Mouse (Mus musculus) heart, adult 2 months (tissue): ENCODE measurements around the gene Bmt2. TPM values are rescaled to one million over a fixed set of nuclear protein-coding genes. Genes with fewer than 3 reads are reported as not detected.

Source experiments
- DNase-seq, 2 experiments: peaks; one replicate each; pipeline ENCODE4 v3.0.0; 2021
- H3K27ac ChIP-seq: fragments of 200-600 bp; 2 replicates; pipeline ENCODE4 v1.8.1; 2022
- H3K27me3 ChIP-seq: fragments of 200-500 bp; 2 replicates; pipeline ENCODE4 v1.6.1; 2012; ENCODE audit warnings: mild to moderate bottlenecking, low read length, inconsistent platforms, mixed read lengths; ENCODE audit not compliant: control insufficient read depth, insufficient read depth
- H3K36me3 ChIP-seq: fragments of 200-500 bp; 2 replicates; pipeline ENCODE4 v1.6.1; 2012; ENCODE audit warnings: low read length, inconsistent platforms; ENCODE audit not compliant: control insufficient read depth, insufficient read depth
- H3K4me1 ChIP-seq: fragments of 200-500 bp; 2 replicates; pipeline ENCODE4 v1.6.1; 2011; ENCODE audit warnings: low read length; ENCODE audit not compliant: control insufficient read depth, insufficient read depth
- H3K4me3 ChIP-seq: fragments of 200-600 bp; 2 replicates; pipeline ENCODE4 v1.8.1; 2022
- H3K79me2 ChIP-seq: fragments of 200-500 bp; replicated peaks from 2 replicates; pipeline ENCODE4 v1.6.1; 2012; ENCODE audit warnings: mild to moderate bottlenecking, inconsistent platforms, low read length, moderate library complexity, mixed read lengths; ENCODE audit not compliant: control insufficient read depth, insufficient read depth
- H3K9ac ChIP-seq: fragments of 200-500 bp; 2 replicates; pipeline ENCODE4 v1.6.1; 2012; ENCODE audit warnings: low read depth, mild to moderate bottlenecking, control low read depth, inconsistent platforms, low read length, mixed read lengths
- CTCF ChIP-seq: fragments of 200-600 bp; IDR thresholded peaks from 2 replicates; pipeline ENCODE4 v1.8.1; 2022; ENCODE audit warnings: antibody characterized with exemption, mild to moderate bottlenecking, moderate library complexity
- EP300 ChIP-seq: fragments of 200-500 bp; IDR thresholded peaks from 2 replicates; pipeline ENCODE4 v1.6.1; 2011; ENCODE audit warnings: low read depth, low read length, control low read depth; ENCODE audit not compliant: insufficient read depth
- POLR2A ChIP-seq: fragments of 200-500 bp; IDR thresholded peaks from 2 replicates; pipeline ENCODE4 v1.6.1; 2011; ENCODE audit warnings: mild to moderate bottlenecking, low read depth, low read length, control low read depth; ENCODE audit not compliant: insufficient read depth
- WGBS: fragments of 180-500 bp; shearing (Covaris S2); methylation state at CpG from one replicate; pipeline ENCODE4 v1.1.7; 2018; 5-methylcytosine and 5-hydroxymethylcytosine counted together
- intact Hi-C: fragments of 180-260 bp; cut with DNase I; formaldehyde crosslinking; loops from one replicate; pipeline ENCODE4 v1.15.1; 2025
- polyA plus RNA-seq: library from polyadenylated mRNA; depleted of rRNA; stranded (reverse); fragments of >200 nt; gene quantifications from 2 replicates; pipeline ENCODE4 v1.2.3, GENCODE M21; 2012; rRNA removed
- total RNA-seq, 2 experiments: library from RNA; stranded (reverse); gene quantifications; 2 replicates each; pipeline ENCODE4 v1.2.3; 2021

Bmt2 gene
- total and polyA plus RNA-seq, 3 experiments: 2.3 to 11.5 (median 9.0) TPM

GRCm38 (mm10) chr6:13592729-13593345 is 84.9 kb downstream of the Bmt2 start:
- TF ChIP-seq POLR2A: no peak
- peaks cover 1% of the 10 kb centered on the region for H3K79me2 ChIP-seq
- intact Hi-C loops: no loop called here
- no peak overlapping the region for H3K4me3 ChIP-seq
- H3K36me3 ChIP-seq: peaks cover 12% of the 10 kb centered on the region
- DNase-seq: no peak
- H3K9ac ChIP-seq: no peak overlapping the region
- peaks cover 4% of the 10 kb centered on the region for H3K4me1 ChIP-seq
- no peak overlapping the region for H3K27ac ChIP-seq
- no peaks in the 10 kb centered on the region for H3K27me3 ChIP-seq
- 66% methylated on average over 4 of the region's 4 CpGs for WGBS

DNA sequence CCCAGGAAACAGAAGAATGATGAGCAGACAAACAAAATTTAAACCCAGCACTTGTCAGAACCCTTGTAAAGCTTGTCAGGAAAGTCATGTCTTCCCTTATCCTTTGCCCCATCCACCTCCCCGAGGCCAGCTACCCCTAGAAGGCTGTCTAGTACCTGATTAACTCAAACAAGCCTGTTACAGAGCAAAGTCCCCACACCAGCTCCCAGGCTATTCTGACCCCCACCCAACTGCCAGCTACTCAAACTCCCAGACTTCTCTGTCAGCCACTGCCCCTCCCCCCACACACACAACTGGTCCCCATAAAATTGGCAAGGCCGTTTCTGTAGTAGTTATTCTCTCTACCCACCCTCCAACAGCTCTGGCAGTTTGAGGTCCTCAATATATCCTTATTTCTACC is 91.2 kb downstream of the Bmt2 start:
- no peak for DNase-seq
- H3K36me3 ChIP-seq: peaks cover 6% of the 10 kb centered on the region
- whole genome bisulfite sequencing: 41% methylated on average over 2 of the region's 2 CpGs
- H3K27ac ChIP-seq: no peak overlapping the region
- H3K79me2 ChIP-seq: peaks cover 3% of the 10 kb centered on the region
- no peak overlapping the region for H3K4me3 ChIP-seq
- TF ChIP-seq POLR2A (no peak), EP300 (no peak), CTCF (no peak)
- intact Hi-C loops: no loop called here
- no peaks in the 10 kb centered on the region for H3K4me1 ChIP-seq
- H3K27me3 ChIP-seq: no peaks in the 10 kb centered on the region
- no peak overlapping the region for H3K9ac ChIP-seq

DNA sequence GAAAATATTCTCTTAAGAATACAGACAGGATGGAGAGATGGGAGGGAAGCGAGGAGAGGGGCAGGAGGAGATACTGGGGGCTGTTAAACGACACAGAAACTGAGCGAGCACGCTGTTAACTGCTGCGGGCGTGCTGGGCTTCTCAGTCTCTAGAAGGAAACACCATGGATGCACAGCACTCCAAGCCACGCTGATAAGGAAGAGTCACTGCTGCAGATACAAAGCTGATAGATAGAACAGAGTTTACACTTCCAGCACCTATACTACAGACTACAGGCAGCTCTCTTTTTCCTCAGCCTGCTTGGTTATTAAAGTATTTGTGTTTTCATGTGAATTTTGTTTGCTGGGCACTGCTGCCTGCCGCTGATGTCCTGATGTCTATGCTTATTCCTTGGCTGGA is 91.6 kb downstream of the Bmt2 start:
- no peak overlapping the region for H3K27ac ChIP-seq
- WGBS: 70% methylated on average over 8 of the region's 8 CpGs
- no peaks in the 10 kb centered on the region for H3K4me1 ChIP-seq
- no peaks in the 10 kb centered on the region for H3K27me3 ChIP-seq
- H3K9ac ChIP-seq: no peak overlapping the region
- intact Hi-C loops: no loop called here
- no peak overlapping the region for H3K4me3 ChIP-seq
- peaks cover 3% of the 10 kb centered on the region for H3K79me2 ChIP-seq
- no peak for TF ChIP-seq POLR2A
- TF ChIP-seq CTCF: no peak
- TF ChIP-seq EP300: no peak
- peaks cover 5% of the 10 kb centered on the region for H3K36me3 ChIP-seq
- no peak for DNase-seq

DNA sequence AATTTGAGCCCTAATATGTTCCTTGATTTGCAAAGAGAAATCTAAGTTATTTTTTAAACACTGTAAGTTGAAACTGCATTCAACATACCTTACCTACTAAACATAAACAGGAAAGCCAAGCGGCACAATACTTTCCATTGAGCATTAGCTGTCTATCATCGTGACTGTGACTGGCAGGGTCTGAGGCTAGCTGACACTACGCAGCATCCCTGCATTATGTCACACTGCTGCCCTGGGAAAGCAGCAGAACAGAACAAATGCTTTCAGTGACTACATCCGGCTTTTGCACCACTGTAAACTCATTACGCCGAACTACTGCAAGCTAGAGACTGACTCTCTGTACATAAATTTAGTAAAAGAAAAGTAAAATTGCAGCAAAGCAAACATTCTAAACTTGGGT is 93.0 kb downstream of the Bmt2 start:
- no peak for DNase-seq
- H3K9ac ChIP-seq: no peak overlapping the region
- peaks cover 10% of the 10 kb centered on the region for H3K36me3 ChIP-seq
- peaks cover 3% of the 10 kb centered on the region for H3K79me2 ChIP-seq
- peaks cover 1% of the 10 kb centered on the region; the same call in 1 of the 2 replicates for H3K4me1 ChIP-seq
- H3K4me3 ChIP-seq: no peak overlapping the region
- TF ChIP-seq POLR2A: no peak
- TF ChIP-seq EP300: no peak
- no peak for TF ChIP-seq CTCF
- WGBS: 85% methylated on average over 6 of the region's 6 CpGs
- no peaks in the 10 kb centered on the region for H3K27me3 ChIP-seq
- no peak overlapping the region for H3K27ac ChIP-seq
- intact Hi-C loops: no loop called here

DNA sequence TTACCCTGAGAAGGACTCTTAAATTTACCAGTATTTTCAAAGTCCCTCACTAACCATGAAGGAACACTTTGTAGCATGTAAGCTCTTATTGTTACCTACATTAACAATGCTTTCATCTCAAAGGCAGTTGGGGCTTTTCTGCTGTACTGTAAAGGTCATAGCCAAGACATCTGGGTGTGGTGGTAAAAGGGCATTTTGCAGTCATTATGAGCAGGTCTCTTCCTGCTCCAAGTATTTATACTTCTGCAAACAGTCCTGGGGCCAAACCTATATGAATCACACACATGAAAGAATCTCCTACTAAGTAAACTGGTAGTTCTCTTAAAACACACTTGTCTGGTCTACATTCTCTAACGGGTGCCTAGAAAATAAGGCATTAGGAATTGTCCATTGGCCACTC is 95.7 kb downstream of the Bmt2 start:
- DNase-seq: no peak
- Histone ChIP-seq H3K79me2 (peaks cover 1% of the 10 kb centered on the region), H3K4me1 (peaks cover 2% of the 10 kb centered on the region; the same call in 1 of the 2 replicates), H3K36me3 (peaks cover 17% of the 10 kb centered on the region), H3K27me3 (no peaks in the 10 kb centered on the region), H3K27ac (no peak overlapping the region), H3K4me3 (no peak overlapping the region), H3K9ac (no peak overlapping the region)
- 88% methylated on average over 1 of the region's 1 CpGs for WGBS
- intact Hi-C loops: no loop called here
- TF ChIP-seq CTCF (no peak), EP300 (no peak), POLR2A (no peak)

Other genes starting within 250 kb of the Bmt2 start
- gene Tmem168, start 69.9 kb downstream of the Bmt2 start, total RNA-seq: 10 to 100 TPM; 15.6 to 18.3 TPM
- gene Tmem168, start 69.9 kb downstream of the Bmt2 start, polyA plus RNA-seq: 5.5 and 11.5 TPM in 2 replicates
- under 1 TPM; 0.11 to 0.18 TPM for gene Gpr85, start 162.0 kb upstream of the Bmt2 start, total RNA-seq
- gene Gpr85, start 162.0 kb upstream of the Bmt2 start, polyA plus RNA-seq: 0.18 and 0.41 TPM in 2 replicates
- 10 to 100 TPM; 40.5 to 45.9 TPM for gene 2610001J05Rik, start 193.6 kb upstream of the Bmt2 start, total RNA-seq
- 36.5 and 83.3 TPM in 2 replicates for gene 2610001J05Rik, start 193.6 kb upstream of the Bmt2 start, polyA plus RNA-seq